Mouse (Mus musculus) forebrain, embryonic 16.5 days (tissue): ENCODE data around the gene Mlph. TPM values are rescaled to one million over a fixed set of nuclear protein-coding genes. Genes with fewer than 3 reads are reported as not detected.
A peak's percentile ranks its signal among the peaks of the same experiment; 100 is the strongest.

Source experiments
- ATAC-seq: fragments of 200-750 bp; cut with Nextera tagmentation; 2 replicates; pipeline ENCODE4 v1.8.0; 2017; ENCODE audit warnings: mild to moderate bottlenecking, moderate library complexity
- H3K27ac ChIP-seq: fragments of 300-500 bp; sonication (generic); 2 replicates; pipeline ENCODE4 v1.5.1; 2014; ENCODE audit warnings: low read length, control low read depth
- H3K27me3 ChIP-seq: fragments of 300-500 bp; sonication (generic); replicated peaks from 2 replicates; pipeline ENCODE4 v1.6.1; 2014; ENCODE audit warnings: low read length; ENCODE audit not compliant: control insufficient read depth, insufficient read depth
- H3K36me3 ChIP-seq: fragments of 300-500 bp; sonication (generic); 2 replicates; pipeline ENCODE4 v1.6.1; 2014; ENCODE audit not compliant: control insufficient read depth, insufficient read depth
- H3K4me1 ChIP-seq: fragments of 300-500 bp; sonication (generic); replicated peaks from 2 replicates; pipeline ENCODE4 v1.6.1; 2014; ENCODE audit warnings: low read length; ENCODE audit not compliant: control insufficient read depth, insufficient read depth
- H3K4me2 ChIP-seq: fragments of 300-500 bp; sonication (generic); 2 replicates; pipeline ENCODE4 v1.6.1; 2014; ENCODE audit warnings: mild to moderate bottlenecking, low read length, control low read depth
- H3K4me3 ChIP-seq: fragments of 300-500 bp; sonication (generic); replicated peaks from 2 replicates; pipeline ENCODE4 v1.5.1; 2014; ENCODE audit warnings: mild to moderate bottlenecking, low read length, control low read depth
- H3K9ac ChIP-seq: fragments of 300-500 bp; sonication (generic); replicated peaks from 2 replicates; pipeline ENCODE4 v1.6.1; 2014; ENCODE audit warnings: low read depth, low read length, control low read depth
- H3K9me3 ChIP-seq: fragments of 300-500 bp; sonication (generic); 2 replicates; pipeline ENCODE4 v1.6.1; 2016; ENCODE audit warnings: low read length; ENCODE audit not compliant: control insufficient read depth
- WGBS: fragments of 180-500 bp; shearing (Covaris S2); extraction: QIAGEN DNeasy Blood & Tissue Kit; methylation state at CpG from one replicate; pipeline ENCODE4 v1.1.7; 2014; 5-methylcytosine and 5-hydroxymethylcytosine counted together
- polyA plus RNA-seq: library from polyadenylated mRNA; unstranded; fragments of >200 nt; fragmentation: Nextera tagmentation; extraction: Ambion mirVana; gene quantifications from 2 replicates; pipeline ENCODE4 v1.2.1, GENCODE M21; 2015

The Mlph gene
- polyA plus RNA-seq, 1 experiment from 2014 or later, result 0.19 TPM

DNA sequence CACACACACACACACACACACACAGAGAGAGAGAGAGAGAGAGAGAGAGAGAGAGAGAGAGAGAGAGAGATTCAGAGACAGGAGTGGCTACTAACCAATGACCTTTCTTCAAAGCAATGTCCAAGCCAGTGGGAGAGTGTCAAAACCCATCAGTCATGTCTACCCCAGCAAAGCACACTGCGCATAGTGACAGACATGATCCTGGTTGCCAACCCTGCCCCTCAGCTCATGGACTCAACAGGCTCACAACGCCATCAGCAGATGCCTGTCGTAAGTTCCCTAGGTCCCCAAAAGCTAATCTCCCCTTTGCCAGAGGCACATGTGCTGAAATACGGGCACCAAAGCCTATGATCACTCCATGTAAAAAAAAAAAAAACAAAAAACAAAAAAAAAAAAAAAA lies 18.6 kb upstream of the Mlph start:
- Histone ChIP-seq H3K27me3 (no peaks in the 10 kb centered on the region), H3K4me2 (no peak overlapping the region), H3K9me3 (no peaks in the 10 kb centered on the region), H3K9ac (no peak overlapping the region), H3K36me3 (no peaks in the 10 kb centered on the region), H3K4me3 (no peak overlapping the region), H3K27ac (no peak overlapping the region), H3K4me1 (no peaks in the 10 kb centered on the region)
- WGBS, result 90% methylated on average over 4 of the region's 4 CpGs
- no peak for ATAC-seq

DNA sequence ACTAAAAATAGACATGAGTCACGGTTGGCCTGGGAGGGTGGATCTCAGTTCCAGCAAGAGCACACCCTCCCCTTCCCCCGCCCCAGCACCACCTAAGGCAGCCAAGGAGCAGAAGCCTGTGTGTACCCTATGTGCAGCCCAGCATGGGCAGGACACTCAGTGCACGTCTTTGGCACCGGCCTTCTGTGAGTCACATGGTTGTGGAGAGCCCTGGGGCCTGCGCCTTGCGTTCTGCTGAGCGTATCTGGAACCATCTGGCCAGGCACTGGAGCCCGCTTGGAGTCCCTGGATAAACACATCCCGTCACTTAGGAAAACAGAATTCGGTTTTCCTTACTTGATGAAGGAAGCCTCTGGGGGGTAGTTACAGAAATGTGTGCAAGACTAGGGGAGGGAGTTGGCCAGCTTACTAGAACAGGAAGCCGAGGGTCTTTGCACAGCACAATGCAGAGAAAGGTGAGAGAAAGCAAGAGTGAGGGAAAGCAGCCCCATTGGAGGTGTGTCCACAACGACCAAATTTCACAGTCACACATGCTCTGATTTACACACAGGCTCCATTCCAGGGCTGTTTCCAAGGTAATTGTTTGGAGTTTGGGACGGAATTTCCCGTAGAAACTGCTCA lies 18.0 kb upstream of the Mlph start:
- ATAC-seq, result peak; percentile 62; the same call in 1 of the 2 replicates
- WGBS, result 61% methylated on average over 14 of the region's 14 CpGs
- Histone ChIP-seq H3K4me2 (no peak overlapping the region), H3K4me3 (no peak overlapping the region), H3K9me3 (no peaks in the 10 kb centered on the region), H3K36me3 (no peaks in the 10 kb centered on the region), H3K27me3 (no peaks in the 10 kb centered on the region), H3K9ac (no peak overlapping the region), H3K4me1 (no peaks in the 10 kb centered on the region), H3K27ac (no peak overlapping the region)

DNA sequence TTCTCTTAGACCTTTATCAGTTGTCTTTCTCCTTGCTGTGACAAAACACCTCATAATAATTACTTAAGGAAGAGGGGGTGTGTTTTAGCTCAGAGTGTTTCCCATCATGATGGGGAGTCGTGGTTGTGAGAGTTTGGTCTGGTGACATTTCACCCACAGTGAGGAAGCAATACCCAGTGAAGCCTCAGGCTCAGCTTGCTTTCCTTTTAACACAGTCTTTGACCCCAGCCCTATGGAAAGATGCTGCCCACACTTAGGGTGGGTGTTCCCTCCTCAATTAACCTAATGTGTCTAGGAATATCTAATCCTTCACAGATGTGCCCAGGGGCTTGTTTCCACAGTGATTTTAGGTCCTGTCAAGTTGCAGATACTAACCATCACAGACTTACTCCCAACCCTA lies 16.9 kb upstream of the Mlph start:
- WGBS, result 68% methylated on average over 1 of the region's 1 CpGs

DNA sequence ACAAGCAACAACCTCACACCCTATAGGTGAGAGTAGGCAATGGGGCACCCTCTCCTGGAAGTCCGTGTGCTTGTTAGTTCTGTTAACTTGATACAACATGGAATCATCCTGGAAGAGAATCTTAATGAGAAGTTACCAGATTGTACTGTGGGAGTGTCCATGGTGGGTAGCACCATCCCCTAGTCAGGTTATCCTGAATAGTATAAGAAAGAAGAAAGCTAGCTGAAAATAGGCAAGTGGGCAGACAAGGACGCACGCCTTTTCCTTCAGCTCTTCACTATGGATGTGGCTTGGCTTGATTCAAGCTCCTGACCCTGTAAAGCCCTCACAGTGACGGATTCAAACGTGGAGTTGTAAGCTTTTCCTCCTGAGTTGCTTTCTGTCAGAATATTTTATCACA lies 15.1 kb upstream of the Mlph start:
- H3K4me3 ChIP-seq, result no peak overlapping the region
- H3K27me3 ChIP-seq, result no peaks in the 10 kb centered on the region
- H3K36me3 ChIP-seq, result no peaks in the 10 kb centered on the region
- no peak overlapping the region for H3K9ac ChIP-seq
- no peak overlapping the region for H3K4me2 ChIP-seq
- H3K27ac ChIP-seq, result no peak overlapping the region
- no peaks in the 10 kb centered on the region for H3K9me3 ChIP-seq
- 88% methylated on average over 5 of the region's 5 CpGs for WGBS
- H3K4me1 ChIP-seq, result no peaks in the 10 kb centered on the region
- no peak for ATAC-seq

More for the DNA sequence above, 16.9 kb upstream of the Mlph start:
- Histone ChIP-seq H3K4me3 (no peak overlapping the region), H3K4me2 (no peak overlapping the region), H3K9ac (no peak overlapping the region), H3K9me3 (no peaks in the 10 kb centered on the region), H3K36me3 (no peaks in the 10 kb centered on the region), H3K4me1 (no peaks in the 10 kb centered on the region), H3K27ac (no peak overlapping the region), H3K27me3 (no peaks in the 10 kb centered on the region)
- no peak for ATAC-seq

DNA sequence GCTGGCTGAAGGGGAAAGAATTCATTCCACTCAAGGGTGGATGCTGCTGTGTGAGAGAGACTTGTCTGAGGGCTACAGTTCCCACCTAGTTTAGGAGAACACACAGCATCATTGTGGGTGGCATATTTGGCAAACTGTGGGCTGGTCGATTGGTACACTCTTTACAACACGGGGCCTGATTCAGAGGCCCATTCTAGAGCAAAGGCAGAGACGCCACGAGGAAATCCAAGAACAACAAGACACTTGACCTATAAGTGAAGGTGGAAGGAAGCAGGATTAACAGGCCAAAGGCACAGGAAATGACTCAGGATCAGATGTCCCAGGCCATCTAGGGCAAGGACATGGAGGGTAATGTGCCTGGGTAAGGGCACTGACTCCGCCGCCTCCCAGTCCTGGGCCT lies 14.5 kb upstream of the Mlph start:
- Histone ChIP-seq H3K27me3 (no peaks in the 10 kb centered on the region), H3K4me2 (no peak overlapping the region), H3K4me1 (no peaks in the 10 kb centered on the region), H3K27ac (no peak overlapping the region), H3K9ac (no peak overlapping the region), H3K36me3 (no peaks in the 10 kb centered on the region), H3K9me3 (no peaks in the 10 kb centered on the region), H3K4me3 (no peak overlapping the region)
- no peak for ATAC-seq
- WGBS, result 92% methylated on average over 6 of the region's 6 CpGs

DNA sequence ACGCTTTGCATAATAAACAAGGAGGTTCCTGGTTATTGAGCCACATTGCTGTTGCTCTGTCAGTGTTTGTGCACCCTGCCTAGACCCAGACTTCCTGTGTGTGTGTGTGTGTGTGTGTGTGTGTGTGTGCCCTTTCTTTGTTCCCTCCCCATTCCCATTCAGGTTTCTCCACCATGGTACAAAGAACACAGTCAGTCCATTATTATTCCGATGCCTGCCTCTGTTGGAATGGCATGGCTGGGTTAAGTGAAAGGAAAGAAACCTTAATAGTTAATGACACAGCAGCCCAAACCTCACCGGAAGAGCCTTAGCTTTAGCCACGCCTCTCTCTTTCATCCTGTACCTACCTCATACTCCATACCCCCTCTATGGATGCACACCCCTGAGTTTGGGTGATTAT lies 13.6 kb upstream of the Mlph start:
- Histone ChIP-seq H3K9me3 (no peaks in the 10 kb centered on the region), H3K27me3 (no peaks in the 10 kb centered on the region), H3K9ac (no peak overlapping the region), H3K4me1 (no peaks in the 10 kb centered on the region), H3K4me2 (no peak overlapping the region), H3K4me3 (no peak overlapping the region), H3K27ac (no peak overlapping the region), H3K36me3 (no peaks in the 10 kb centered on the region)
- WGBS, result 42% methylated on average over 4 of the region's 4 CpGs
- no peak for ATAC-seq

DNA sequence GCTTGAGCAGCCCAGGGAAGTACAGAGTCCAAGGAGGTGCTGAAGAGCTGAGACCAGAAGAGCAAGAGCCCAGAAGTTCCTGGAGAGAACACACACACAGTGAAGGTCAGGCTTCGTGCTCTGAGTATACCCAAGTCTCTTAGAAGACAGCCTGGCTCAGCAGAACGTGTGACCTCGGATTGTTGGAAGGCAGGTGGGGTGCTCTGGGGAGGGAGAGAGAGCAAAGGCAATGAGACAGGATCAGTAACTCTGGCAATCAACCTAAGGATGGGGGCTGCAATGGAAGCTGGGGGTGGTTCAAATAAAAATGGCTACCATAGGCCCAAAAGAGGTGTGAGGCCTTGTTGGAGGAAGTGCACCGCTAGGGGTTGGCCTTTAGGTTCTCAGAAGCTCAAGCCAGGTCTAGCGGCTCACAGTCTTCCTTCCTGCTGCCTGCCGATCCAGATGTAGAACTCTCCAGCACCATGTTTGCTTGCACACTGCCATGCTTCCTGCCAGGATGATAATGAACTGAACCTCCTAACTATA lies 13.1 kb upstream of the Mlph start:
- Histone ChIP-seq H3K27ac (no peak overlapping the region), H3K9ac (no peak overlapping the region), H3K4me3 (no peak overlapping the region), H3K9me3 (no peaks in the 10 kb centered on the region), H3K4me1 (no peaks in the 10 kb centered on the region), H3K27me3 (no peaks in the 10 kb centered on the region), H3K36me3 (no peaks in the 10 kb centered on the region), H3K4me2 (no peak overlapping the region)
- WGBS, result 86% methylated on average over 6 of the region's 6 CpGs
- ATAC-seq, result no peak

DNA sequence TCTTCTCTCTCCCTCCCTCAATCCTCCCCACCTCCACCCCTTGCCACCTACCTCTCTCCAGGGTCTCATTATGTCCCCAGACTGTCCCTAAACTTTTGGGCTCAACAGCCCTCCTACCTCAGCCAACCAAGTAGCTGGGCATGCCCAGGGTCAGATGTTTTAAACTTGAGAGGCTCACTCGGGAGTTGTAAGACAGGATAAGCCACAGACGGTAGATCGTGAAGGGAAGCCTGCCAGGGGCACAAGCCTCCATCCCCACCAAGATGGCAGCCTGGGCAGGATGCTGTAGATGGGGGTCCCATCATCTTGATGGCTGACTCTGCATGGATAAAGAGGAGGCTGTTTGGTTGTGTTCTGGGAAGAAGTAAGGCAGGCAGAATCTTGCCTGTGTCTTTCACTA lies 12.1 kb upstream of the Mlph start:
- H3K4me1 ChIP-seq, result no peaks in the 10 kb centered on the region
- no peaks in the 10 kb centered on the region for H3K27me3 ChIP-seq
- H3K4me3 ChIP-seq, result no peak overlapping the region
- no peak overlapping the region for H3K4me2 ChIP-seq
- H3K9ac ChIP-seq, result no peak overlapping the region
- 84% methylated on average over 3 of the region's 3 CpGs for WGBS
- H3K36me3 ChIP-seq, result no peaks in the 10 kb centered on the region
- no peaks in the 10 kb centered on the region for H3K9me3 ChIP-seq
- ATAC-seq, result no peak
- H3K27ac ChIP-seq, result no peak overlapping the region

DNA sequence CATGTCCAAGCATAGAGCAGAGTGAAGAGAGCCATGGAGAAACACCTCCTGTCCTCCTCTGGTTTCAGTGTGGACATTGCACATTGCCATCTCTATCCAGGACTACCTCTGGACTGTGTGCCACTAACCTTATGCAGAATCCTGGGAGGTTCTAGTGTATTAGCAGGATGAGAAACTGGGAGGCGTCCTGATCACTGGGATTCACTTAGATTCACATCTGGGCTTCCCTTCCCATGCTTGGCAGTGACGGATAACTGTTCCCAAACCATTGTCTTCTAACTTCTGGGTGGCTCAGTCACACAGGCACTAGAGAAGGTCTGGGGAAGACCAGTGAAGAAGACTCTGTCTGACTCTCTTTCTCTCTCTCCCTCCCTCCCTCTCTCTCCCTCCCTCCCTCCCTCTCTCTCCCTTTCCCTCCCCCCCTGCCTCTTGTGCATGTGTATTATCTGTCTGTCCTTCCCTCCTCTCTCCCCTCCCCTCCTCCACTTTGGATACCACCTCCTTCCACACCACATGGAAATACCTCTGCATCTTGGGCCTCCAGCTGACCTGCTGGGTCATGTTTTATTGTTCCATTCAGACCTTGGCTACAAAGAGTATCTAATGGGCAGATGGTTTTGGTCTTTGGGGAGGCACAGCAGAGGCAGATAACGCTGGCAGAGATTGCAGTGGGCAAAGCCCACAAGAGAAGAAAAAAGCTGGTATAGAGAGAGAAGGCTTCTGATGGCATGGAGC lies 11.5 kb upstream of the Mlph start:
- no peak overlapping the region for H3K4me2 ChIP-seq
- H3K9ac ChIP-seq, result no peak overlapping the region
- no peaks in the 10 kb centered on the region for H3K9me3 ChIP-seq
- no peak overlapping the region for H3K27ac ChIP-seq
- H3K36me3 ChIP-seq, result no peaks in the 10 kb centered on the region
- ATAC-seq, result no peak
- H3K4me1 ChIP-seq, result no peaks in the 10 kb centered on the region
- H3K27me3 ChIP-seq, result no peaks in the 10 kb centered on the region
- no peak overlapping the region for H3K4me3 ChIP-seq
- WGBS, result 56% methylated on average over 3 of the region's 3 CpGs
